Mouse (Mus musculus) liver, adult 2 months (tissue): Measurements from ENCODE around the gene Prkag1.

Experiments
- CTCF ChIP-seq: fragments of 200-500 bp; IDR thresholded peaks from 2 replicates; pipeline ENCODE4 v1.5.1; 2011; ENCODE audit warnings: low read depth, low read length, control low read depth
- POLR2A ChIP-seq: fragments of 200-500 bp; IDR thresholded peaks from 2 replicates; pipeline ENCODE4 v1.6.1; 2011; ENCODE audit warnings: low read length, control low read depth; ENCODE audit not compliant: insufficient read depth; ENCODE audit errors: extremely low read depth

DNA sequence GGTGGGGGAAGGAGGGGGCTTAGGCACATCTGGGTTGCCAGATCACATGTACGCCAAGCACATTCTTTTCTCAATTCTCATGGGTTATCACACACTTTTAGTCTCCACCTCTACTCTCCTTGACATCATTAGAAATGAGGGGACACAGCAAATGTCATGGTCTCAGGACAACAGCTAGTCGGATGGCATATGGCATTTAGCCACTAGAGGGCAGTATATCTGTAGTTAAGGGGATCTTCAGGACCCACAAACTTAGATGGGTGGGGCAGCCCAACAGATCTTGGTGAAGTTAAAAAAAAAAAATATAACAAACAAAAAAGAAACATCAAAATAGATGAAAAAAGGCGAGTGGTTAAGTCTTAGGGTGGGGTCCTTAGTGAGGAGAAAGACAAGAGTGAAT, 46.0 kb upstream of the Prkag1 start:
- TF ChIP-seq CTCF: peak; percentile 25
- no peak for TF ChIP-seq POLR2A
